20 mouse cellular contexts compared by ENCODE assay signal in genomic region chr6:30553381-30554010, GRCm38 (mm10). TPM values are rescaled to one million over a fixed set of nuclear protein-coding genes. Genes with fewer than 3 reads are reported as not detected.
A peak's percentile ranks its signal among the peaks of the same experiment; 100 is the strongest.
DNase-seq lines count a peak whose midpoint lies in the region; ATAC-seq and TF ChIP-seq lines count a peak whose summit lies in the region.
"Had no signal": no experiment of that assay in that cellular context is flagged by ENCODE, and none has a peak within 500 bp of the region (broad histone marks: within the 10 kb centered on the region; RNA-seq: fewer than 3 reads in every experiment).

No protein-coding gene starts in this region.

- no peak for TF ChIP-seq CTCF in left cerebral cortex, adult 2 months (IDR thresholded peaks at IDR 0.05)

- peaks cover 10% of the 10 kb centered on the region; the same call in 1 of the 2 replicates for H3K36me3 ChIP-seq in limb, embryonic 12.5 days

- WGBS in limb, embryonic 12.5 days = 74% methylated on average over 7 of the region's 7 CpGs

- H3K9ac ChIP-seq in limb, embryonic 12.5 days (replicated peaks) = no peak overlapping the region
- H3K9ac ChIP-seq: forebrain, embryonic 13.5 days had no signal

- no peak for DNase-seq in frontal cortex, postnatal 36 days (ENCODE audit: low spot score in 2 of 2)
- DNase-seq in left cerebral cortex, adult 2 months (ENCODE audit: extremely low spot score in 1 of 2, low spot score in 2 of 2) = no peak
- DNase-seq in left cerebral cortex, postnatal 36 days (ENCODE audit: low spot score in 2 of 2) = no peak
- no peak for DNase-seq in layer of hippocampus, postnatal 10 days (ENCODE audit: low spot score in 2 of 2)
- DNase-seq: cerebellum, adult 9-11 months; gastrocnemius, postnatal 25 days; kidney, adult 8-10 months; liver; right cerebral cortex, postnatal 14 days; thymus, adult 18-20 months had no signal

- H3K4me1 ChIP-seq in brown adipose tissue, adult 24 weeks (ENCODE audit: control insufficient read depth, insufficient read depth, insufficient read length, low read length) = no peaks in the 10 kb centered on the region
- peaks cover 51% of the 10 kb centered on the region for H3K4me1 ChIP-seq in limb, embryonic 12.5 days (replicated peaks)

- no peaks in the 10 kb centered on the region for H3K27me3 ChIP-seq in limb, embryonic 12.5 days
- H3K27me3 ChIP-seq: forebrain, embryonic 13.5 days had no signal

- H3K27ac ChIP-seq in left cerebral cortex, adult 2 months = peak overlapping the region; percentile 57
- peak overlapping the region; percentile 44 for H3K27ac ChIP-seq in brown adipose tissue, adult 24 weeks (replicated peaks; ENCODE audit: low read depth, low read length)
- H3K27ac ChIP-seq in limb, embryonic 12.5 days = peak overlapping the region; percentile 76

- H3K4me2 ChIP-seq in limb, embryonic 12.5 days = no peak overlapping the region
- H3K4me2 ChIP-seq: forebrain, embryonic 13.5 days had no signal

- no peak overlapping the region for H3K4me3 ChIP-seq in left cerebral cortex, adult 2 months
- no peak overlapping the region for H3K4me3 ChIP-seq in brown adipose tissue, adult 24 weeks (ENCODE audit: insufficient read depth, low read depth, low read length)
- no peak overlapping the region for H3K4me3 ChIP-seq in limb, embryonic 12.5 days (replicated peaks)
- H3K4me3 ChIP-seq: forebrain, embryonic 13.5 days; myocyte had no signal

- 0 out of 2 replicates have a peak, but pooled peaks cover 4% of the 10 kb centered on the region for H3K9me3 ChIP-seq in limb, embryonic 12.5 days
- H3K9me3 ChIP-seq: forebrain, embryonic 13.5 days had no signal

- peak; percentile 51; the same call in 1 of the 2 replicates for ATAC-seq in frontal cortex, adult (ENCODE audit: low TSS enrichment)
- ATAC-seq in limb, embryonic 12.5 days (ENCODE audit: insufficient number of reproducible peaks, insufficient read depth, low FRiP score, low TSS enrichment, low read depth) = no peak
- ATAC-seq: hindbrain, embryonic 16.5 days had no signal

- intact Hi-C loops in left cerebral cortex, adult 2 months (cut with DNase I) = no loop called here
- intact Hi-C loops in left cerebral cortex, postnatal 36 days (cut with DNase I) = loop anchor here (2.0 to 5.0 kb wide), 3 partner anchors 91 to 169 kb away; partner anchors contain the start of genes Cep41 and Mest

RNA-seq across cellular contexts. Expression of gene Cpa2, which starts 12.1 kb away (rescaled TPM):
- 1 to 10 TPM in 1 of 2 experiments, under 1 TPM in 1; 0.61 to 1.2 TPM for total RNA-seq in left cerebral cortex, adult 2 months (2021)
- 1 to 10 TPM in 1 of 2 experiments, under 1 TPM in 1; 0.70 to 3.1 TPM for total RNA-seq in left cerebral cortex, postnatal 36 days (2021)
- polyA plus RNA-seq in brown adipose tissue, adult 24 weeks (2012; ENCODE audit: insufficient read depth, insufficient read length, missing spikeins) = 0.99 TPM in 1 of 2 replicates, not detected in the other
- polyA plus RNA-seq in limb, embryonic 12.5 days (2016; fragmentation: Nextera tagmentation; extraction: Ambion mirVana) = 23.7 and 28.1 TPM in 2 replicates
- total RNA-seq in layer of hippocampus, postnatal 10 days (2021) = 1 to 10 TPM; 2.6 to 3.2 TPM
- total RNA-seq: gastrocnemius, postnatal 25 days had no signal
- polyA plus RNA-seq: myocyte had no signal

RNA-seq across cellular contexts. Expression of gene Cpa4, which starts 14.7 kb away (rescaled TPM):
- under 1 TPM in 1 of 2 experiments, not detected in 1; 0.16 TPM for total RNA-seq in left cerebral cortex, adult 2 months (2021)
- total RNA-seq in left cerebral cortex, postnatal 36 days (2021) = under 1 TPM; 0.18 to 0.25 TPM
- polyA plus RNA-seq in brown adipose tissue, adult 24 weeks (2012; ENCODE audit: insufficient read depth, insufficient read length, missing spikeins) = not detected in 2 replicates
- polyA plus RNA-seq in limb, embryonic 12.5 days (2016; fragmentation: Nextera tagmentation; extraction: Ambion mirVana) = 1.9 TPM in 2 replicates
- total RNA-seq in layer of hippocampus, postnatal 10 days (2021) = not detected
- total RNA-seq: gastrocnemius, postnatal 25 days; megakaryocyte, adult 5-6 weeks; MEL had no signal

RNA-seq across cellular contexts. Expression of gene Ssmem1, which starts 43.8 kb away (rescaled TPM):
- 1 to 10 TPM in 1 of 2 experiments, under 1 TPM in 1; 0.70 to 1.1 TPM for total RNA-seq in left cerebral cortex, adult 2 months (2021)
- total RNA-seq in left cerebral cortex, postnatal 36 days (2021) = under 1 TPM; 0.84 to 0.94 TPM
- not detected in 2 replicates for polyA plus RNA-seq in brown adipose tissue, adult 24 weeks (2012; ENCODE audit: insufficient read depth, insufficient read length, missing spikeins)
- polyA plus RNA-seq in limb, embryonic 12.5 days (2016; fragmentation: Nextera tagmentation; extraction: Ambion mirVana) = 0.50 TPM in 1 of 2 replicates, not detected in the other
- total RNA-seq in layer of hippocampus, postnatal 10 days (2021) = 1 to 10 TPM in 1 of 2 experiments, under 1 TPM in 1; 0.83 to 1.1 TPM
- polyA plus RNA-seq: forebrain, embryonic 13.5 days; heart, embryonic 14.5 days had no signal

RNA-seq across cellular contexts. Expression of gene Tmem209, which starts 43.9 kb away (rescaled TPM):
- total RNA-seq in left cerebral cortex, adult 2 months (2021) = 10 to 100 TPM; 18.3 to 21.7 TPM
- total RNA-seq in left cerebral cortex, postnatal 36 days (2021) = 10 to 100 TPM; 19.1 to 20.7 TPM
- 11.8 and 15.0 TPM in 2 replicates for polyA plus RNA-seq in brown adipose tissue, adult 24 weeks (2012; ENCODE audit: insufficient read depth, insufficient read length, missing spikeins)
- 36.4 and 39.9 TPM in 2 replicates for polyA plus RNA-seq in limb, embryonic 12.5 days (2016; fragmentation: Nextera tagmentation; extraction: Ambion mirVana)
- total RNA-seq in layer of hippocampus, postnatal 10 days (2021) = 10 to 100 TPM; 16.2 to 19.4 TPM

RNA-seq across cellular contexts. Expression of gene Cpa5, which starts 57.3 kb away (rescaled TPM):
- not detected for total RNA-seq in left cerebral cortex, adult 2 months (2021)
- not detected for total RNA-seq in left cerebral cortex, postnatal 36 days (2021)
- not detected in 2 replicates for polyA plus RNA-seq in brown adipose tissue, adult 24 weeks (2012; ENCODE audit: insufficient read depth, insufficient read length, missing spikeins)
- 0.14 and 0.33 TPM in 2 replicates for polyA plus RNA-seq in limb, embryonic 12.5 days (2016; fragmentation: Nextera tagmentation; extraction: Ambion mirVana)
- total RNA-seq in layer of hippocampus, postnatal 10 days (2021) = not detected
- total RNA-seq: gastrocnemius, postnatal 25 days; megakaryocyte, adult 5-6 weeks; MEL had no signal
- polyA plus RNA-seq: lung, embryonic 16.5 days; myocyte had no signal
